Mouse (Mus musculus): ENCODE measurements around the gene Ell.

Gene Ell

GRCm38 (mm10) chr8:70611849-70612248 is 72.6 kb downstream of the Ell start:
- peak in 1 of 2 experiments; percentile 83 for DNase-seq (ENCODE audit: low spot score in 2 of 2)

GRCm38 (mm10) chr8:70613763-70614162 is 74.5 kb downstream of the Ell start:
- DNase-seq (ENCODE audit: low spot score in 2 of 2): no peak

GRCm38 (mm10) chr8:70614469-70614868 is 75.2 kb downstream of the Ell start:
- no peak for DNase-seq (ENCODE audit: low spot score in 2 of 2)

DNA sequence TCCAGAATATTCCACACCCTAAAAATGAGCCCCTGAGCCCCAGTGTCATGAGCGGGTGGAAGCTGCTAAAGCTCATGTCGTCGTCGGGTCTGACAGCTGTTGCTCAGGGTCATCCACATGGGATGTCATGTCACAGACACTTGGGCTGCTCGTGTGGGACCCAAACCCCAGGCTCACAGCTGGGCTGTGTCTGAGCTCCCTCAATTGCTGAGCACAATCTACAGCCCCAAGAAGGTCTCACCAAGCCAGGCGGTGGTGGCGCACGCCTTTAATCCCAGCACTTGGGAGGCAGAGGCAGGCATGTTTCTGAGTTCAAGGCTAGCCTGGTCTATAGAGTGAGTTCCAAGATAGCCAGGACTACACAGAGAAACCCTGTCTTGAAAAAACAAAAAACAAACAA is 76.0 kb downstream of the Ell start:
- no peak for DNase-seq (ENCODE audit: low spot score in 2 of 2)

DNA sequence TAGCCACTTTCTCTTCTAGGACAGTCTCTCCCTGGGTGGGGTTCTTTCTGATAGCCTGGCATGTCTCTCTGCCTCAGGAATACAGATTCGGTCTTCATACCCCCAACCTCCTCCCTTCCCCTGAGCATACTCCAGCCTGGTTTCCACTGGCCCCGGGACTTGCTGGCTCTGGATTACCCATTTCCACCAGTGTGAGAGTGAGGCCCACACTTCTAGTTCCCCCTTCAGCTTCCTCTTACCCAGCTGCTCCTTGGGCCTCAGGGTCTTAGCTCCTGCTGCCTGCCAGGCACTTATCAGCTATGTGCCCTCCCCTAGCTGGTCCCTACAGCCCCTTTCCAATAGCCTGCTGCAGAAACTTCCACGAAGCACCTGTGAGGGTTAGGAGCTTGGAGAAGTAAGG is 76.6 kb downstream of the Ell start, which contains the start of gene Lrrc25:
Gene Lrrc25 (plus strand): TSS at position 262 of the 400 bp plus-strand sequence.
- no peak for DNase-seq (ENCODE audit: low spot score in 2 of 2)

DNA sequence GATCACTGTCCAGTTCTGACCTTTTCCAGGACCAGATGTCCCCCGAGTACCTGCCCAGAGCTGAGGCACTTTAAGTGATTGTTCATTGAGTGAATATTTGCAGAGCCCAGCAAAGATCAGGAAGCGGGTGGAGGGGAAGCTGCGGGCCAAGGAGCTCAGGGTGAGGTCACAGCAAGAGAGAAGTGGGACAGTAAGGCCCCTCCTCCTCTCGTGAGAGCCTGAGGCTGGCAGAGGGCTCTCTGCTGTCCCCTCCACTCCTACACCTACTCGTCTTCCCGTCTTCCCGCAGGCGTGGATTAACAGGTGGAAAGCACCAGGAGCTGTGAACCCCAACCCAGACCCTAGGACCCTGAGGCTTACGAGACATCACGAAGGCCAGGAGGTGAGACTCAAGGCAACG is 77.4 kb downstream of the Ell start:
- no peak for DNase-seq (ENCODE audit: low spot score in 2 of 2)

DNA sequence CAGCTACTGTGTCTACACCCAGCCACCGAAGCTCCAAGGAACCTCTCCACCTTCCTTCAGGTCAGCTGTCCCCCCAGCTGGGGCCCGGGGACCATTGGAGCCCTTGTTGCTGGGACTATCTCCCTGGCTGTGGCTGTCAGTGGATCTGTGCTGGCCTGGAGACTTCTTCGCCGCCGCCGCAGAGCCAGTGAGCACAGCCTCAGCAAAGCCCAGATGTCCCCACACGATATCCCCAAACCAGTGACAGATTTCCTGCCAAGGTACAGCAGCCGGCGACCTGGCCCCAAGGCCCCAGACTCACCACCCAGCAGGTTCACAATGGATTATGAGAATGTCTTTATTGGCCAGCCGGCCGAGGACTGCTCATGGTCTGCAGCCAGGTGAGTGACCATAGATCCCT is 78.7 kb downstream of the Ell start:
- DNase-seq (ENCODE audit: low spot score in 2 of 2): no peak

GRCm38 (mm10) chr8:70618888-70619334 is 79.7 kb downstream of the Ell start:
- peak in 1 of 2 experiments; percentile 36 for DNase-seq (ENCODE audit: low spot score in 2 of 2)

DNA sequence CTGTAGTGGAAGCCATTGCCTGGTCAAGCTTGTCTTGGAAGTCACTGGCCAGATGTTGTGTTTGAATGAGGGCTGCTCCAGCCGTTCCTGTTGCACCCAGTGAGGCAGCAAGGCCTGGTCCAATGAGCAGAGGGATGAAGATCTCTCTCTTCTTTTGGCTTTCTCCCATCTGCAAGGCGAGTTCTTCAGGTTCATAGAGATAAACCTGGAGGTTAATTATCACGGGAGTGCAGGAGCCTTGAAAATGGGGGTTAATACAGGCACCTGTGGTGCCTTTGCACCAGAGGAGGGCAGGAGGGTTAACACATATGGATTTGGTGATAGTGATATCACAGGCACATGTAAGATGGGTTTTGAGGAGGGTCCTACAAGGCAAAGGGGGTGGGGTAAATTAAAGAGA is 83.0 kb downstream of the Ell start:
- no peak for DNase-seq (ENCODE audit: low spot score in 2 of 2)

- no peak for DNase-seq (ENCODE audit: low spot score in 2 of 2)
Observed at GRCm38 (mm10) chr8:70625104-70625503, 85.8 kb downstream of the Ell start.

DNA sequence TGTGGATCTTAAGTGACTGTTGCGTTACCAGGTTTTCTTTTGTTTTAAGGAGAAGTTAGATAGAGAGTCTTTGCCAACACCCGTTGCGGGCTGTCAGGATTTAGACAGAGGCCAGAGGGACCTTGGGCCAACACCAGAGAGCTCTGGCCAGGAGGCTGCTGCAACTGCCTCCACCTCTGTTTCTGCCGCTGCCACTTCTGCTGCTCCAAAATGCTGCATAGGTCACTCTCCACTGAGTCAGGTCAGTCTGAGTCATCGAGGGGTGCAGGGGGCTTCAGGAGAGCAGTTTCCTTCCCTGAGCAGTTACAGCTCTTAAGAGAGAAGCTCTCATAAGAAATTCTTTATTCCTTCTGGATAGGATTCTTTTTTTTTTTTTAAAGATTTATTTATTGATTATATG is 87.8 kb downstream of the Ell start:
- no peak for DNase-seq (ENCODE audit: low spot score in 2 of 2)

GRCm38 (mm10) chr8:70628986-70629490 is 89.8 kb downstream of the Ell start:
- DNase-seq (ENCODE audit: low spot score in 2 of 2): no peak

DNA sequence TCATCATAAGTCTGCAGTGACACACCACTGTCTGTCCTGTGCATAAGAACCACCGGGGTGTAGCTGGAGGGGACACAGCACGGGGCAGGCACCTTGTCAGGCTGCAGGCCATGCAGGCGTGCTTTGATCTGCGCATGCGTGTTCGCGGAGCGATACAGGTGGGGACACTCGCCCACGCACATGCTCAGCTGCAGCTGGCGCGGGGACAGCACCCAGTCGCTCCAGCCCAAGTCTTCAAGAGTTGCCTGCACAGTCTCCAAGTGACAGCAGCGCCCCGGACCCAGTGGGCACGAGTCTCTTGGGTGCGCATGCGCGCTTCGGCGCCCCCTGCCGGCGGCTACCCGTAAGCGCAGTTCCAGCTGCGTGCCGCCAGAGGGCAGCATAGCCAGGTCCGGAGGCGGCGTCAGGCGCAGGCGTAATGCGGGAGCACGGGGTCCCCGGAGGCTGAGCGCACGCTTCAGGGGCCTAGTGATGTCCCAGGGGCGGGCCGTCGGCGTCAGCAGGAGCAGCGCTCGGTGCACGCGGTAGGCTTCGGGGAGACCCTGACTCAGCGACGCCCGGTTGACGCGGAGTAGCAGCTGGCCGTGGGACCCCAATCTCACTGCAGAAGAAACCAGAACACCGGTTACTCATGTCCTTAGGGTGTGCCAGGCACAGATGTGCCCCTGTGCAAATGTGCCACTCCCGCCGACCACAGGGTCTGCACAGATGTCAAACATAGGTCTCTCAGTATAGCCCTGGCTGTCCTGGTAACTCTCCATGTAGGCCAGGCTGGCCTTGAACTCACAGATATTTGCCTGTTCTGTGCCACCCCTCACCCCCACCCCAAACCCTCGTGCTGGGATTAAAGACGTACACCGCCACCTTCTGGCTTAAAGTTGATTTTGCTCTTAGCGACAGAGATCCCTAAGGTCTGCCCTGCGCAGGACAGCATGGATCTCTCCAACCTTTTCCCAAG is 90.6 kb downstream of the Ell start:
- DNase-seq (ENCODE audit: low spot score in 2 of 2): peak; percentile 83 to 88

DNA sequence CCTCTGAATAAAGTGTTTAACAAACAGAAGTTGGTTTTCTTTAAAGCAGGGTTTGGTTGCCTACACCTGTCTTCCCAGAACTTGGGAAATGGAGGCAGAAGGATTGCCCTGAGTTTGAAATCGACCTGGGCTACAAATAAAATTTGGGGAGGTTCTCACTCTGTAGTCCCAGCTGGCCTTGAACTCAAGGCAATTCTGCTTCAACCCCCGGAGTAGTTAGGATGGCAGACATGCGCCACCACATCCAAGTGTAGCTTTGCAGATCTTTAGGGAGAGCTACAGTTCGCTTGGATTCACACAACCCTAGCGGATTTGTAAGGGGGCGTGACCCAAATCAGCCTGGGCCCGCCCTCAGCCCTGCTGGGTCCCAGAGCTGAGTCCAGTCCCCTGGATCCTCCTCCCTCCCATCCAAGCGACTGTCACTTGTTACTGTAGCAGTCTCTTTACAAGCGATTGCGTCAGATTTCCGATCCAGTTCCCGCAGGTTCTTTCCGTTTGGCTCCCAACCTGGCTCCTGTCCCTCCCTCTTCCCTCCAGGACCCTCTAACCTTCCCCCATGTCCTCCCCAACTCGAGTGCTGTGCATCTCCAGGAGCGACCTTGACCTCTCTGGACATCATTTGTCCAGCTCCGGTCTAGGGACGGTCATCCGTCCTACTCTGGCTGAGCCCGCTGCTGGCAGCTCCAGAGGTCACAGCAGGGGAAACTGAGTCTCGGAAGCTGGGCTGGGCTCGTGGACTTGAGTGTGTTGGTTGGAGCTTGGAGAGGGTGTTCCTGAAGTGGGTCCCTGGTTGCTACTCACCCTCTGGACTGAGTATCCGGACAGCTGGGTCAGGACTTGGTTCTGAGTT is 91.5 kb downstream of the Ell start:
- DNase-seq (ENCODE audit: low spot score in 2 of 2): no peak

- no peak for DNase-seq (ENCODE audit: low spot score in 2 of 2)
Observed at GRCm38 (mm10) chr8:70631436-70631835, 92.2 kb downstream of the Ell start.

- DNase-seq (ENCODE audit: low spot score in 2 of 2): no peak
Observed at GRCm38 (mm10) chr8:70632346-70632892, 93.2 kb downstream of the Ell start, which contains the start of gene Gdf15. TSS of gene Gdf15 (minus strand) at chr8:70632456.

DNA sequence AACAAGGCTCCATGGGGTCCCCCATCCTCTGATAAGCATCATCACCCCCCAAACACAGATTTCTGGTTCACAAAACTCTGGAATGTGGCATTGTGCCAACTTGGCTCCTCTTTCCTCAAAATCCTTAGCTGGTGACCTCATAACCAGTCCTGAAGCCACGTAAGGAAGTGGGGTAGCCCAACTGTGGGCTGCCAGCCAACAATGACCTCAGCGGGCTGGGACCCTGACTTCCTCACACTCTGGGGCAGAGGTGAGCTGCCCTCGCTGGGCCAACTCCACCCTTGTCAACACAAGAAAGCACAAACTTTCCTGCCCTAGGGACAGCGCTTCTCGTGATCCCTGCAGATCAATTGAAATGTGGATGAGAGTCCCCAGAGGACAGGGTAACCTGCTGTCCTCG is 94.8 kb downstream of the Ell start:
- DNase-seq (ENCODE audit: low spot score in 2 of 2): no peak

- no peak for DNase-seq (ENCODE audit: low spot score in 2 of 2)
Observed at GRCm38 (mm10) chr8:70635527-70635926, 96.3 kb downstream of the Ell start.

GRCm38 (mm10) chr8:70636838-70637237 is 97.6 kb downstream of the Ell start:
- DNase-seq (ENCODE audit: low spot score in 2 of 2): no peak

DNA sequence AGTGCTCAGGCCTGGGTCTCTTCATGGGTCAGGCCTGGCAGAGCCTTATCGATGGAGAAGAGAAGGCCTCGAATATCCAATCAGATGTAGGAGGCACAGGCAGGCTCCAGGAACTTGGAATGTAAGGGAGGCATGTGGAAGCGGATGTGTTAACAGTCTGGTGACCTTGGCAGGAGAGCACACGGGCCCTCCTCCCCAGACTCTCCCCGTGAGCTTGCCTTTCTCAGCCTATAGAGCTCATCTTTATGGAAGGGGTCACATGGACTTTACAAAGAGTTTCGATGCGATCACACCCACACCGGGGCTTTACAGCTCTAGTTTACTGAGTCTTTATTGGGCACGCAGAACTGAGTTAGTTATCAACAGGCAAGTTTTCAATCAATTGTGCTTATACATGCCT is 99.5 kb downstream of the Ell start:
- no peak for DNase-seq (ENCODE audit: low spot score in 2 of 2)

Data from frontal cortex, postnatal 10 days (tissue).